Mouse (Mus musculus) CD8-positive naive resting alpha-beta T cell, adult 2 months (primary cell): Measurements from ENCODE around the gene Cdk5rap3.

Experiments used
- DNase-seq, 2 experiments: peaks; one replicate each; pipeline ENCODE4 v3.0.0; 2022; ENCODE audit warnings: low read depth in 2 of 2, low spot score in 2 of 2

Cdk5rap3 gene

GRCm38 (mm10) chr11:96934921-96935356, 18.6 kb upstream of the Cdk5rap3 start:
- DNase-seq, result peak in 1 of 2 experiments; percentile 18

GRCm38 (mm10) chr11:96933562-96934276, 17.4 kb upstream of the Cdk5rap3 start:
- no peak for DNase-seq

GRCm38 (mm10) chr11:96931327-96932062, 15.2 kb upstream of the Cdk5rap3 start:
- no peak for DNase-seq

GRCm38 (mm10) chr11:96929766-96930331, 13.6 kb upstream of the Cdk5rap3 start:
- DNase-seq, result no peak

- no peak for DNase-seq
These were observed 12.9 kb upstream of the Cdk5rap3 start for GRCm38 (mm10) chr11:96929096-96929765.

DNA sequence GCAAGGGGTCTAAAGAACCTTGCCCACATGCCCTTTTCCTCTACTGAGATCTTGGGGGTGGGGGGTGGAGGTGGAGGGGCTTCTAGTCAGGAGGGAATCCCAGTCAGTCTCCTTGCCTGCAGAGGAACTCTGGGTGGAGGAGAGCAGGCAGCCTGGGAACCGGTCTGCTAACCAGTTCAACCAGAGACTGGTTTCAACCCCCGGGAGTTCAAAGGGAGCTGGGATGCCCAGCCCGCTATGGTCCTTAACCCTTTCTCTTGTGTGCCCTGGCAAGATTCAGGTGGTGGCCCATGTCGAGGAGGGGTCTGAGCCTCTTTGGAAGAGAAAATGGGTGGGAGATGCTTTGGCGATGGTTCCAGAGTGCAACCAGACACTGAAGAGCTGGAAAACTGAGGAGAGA, 12.4 kb upstream of the Cdk5rap3 start:
- no peak for DNase-seq

GRCm38 (mm10) chr11:96928088-96928487, 11.8 kb upstream of the Cdk5rap3 start, which contains the start of gene Prr15l:
TSS of gene Prr15l (plus strand) at chr11:96928104.
- DNase-seq, result no peak

GRCm38 (mm10) chr11:96926587-96926986, 10.3 kb upstream of the Cdk5rap3 start:
- no peak for DNase-seq

GRCm38 (mm10) chr11:96925469-96926148, 9.3 kb upstream of the Cdk5rap3 start:
- DNase-seq, result no peak

DNA sequence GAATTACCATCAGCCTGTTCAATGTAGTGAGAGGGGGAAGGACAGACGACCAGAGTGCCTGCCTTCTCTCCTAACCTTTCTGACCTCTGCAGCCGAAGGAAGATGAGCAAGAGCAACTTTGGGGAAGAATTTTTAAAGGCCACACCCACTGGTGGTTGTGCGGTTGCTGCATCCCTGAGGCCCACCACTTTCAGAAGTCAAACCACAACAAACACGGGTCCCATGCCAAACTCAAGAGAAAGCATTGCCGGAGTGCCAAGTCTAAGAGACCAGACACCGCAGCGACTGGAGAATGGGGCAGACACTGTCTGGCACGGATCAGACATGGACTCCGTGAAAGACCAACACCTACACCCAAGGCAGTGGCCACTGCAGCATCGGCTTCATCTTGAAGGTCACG, 8.6 kb upstream of the Cdk5rap3 start:
- DNase-seq, result peak in 1 of 2 experiments; percentile 7

DNA sequence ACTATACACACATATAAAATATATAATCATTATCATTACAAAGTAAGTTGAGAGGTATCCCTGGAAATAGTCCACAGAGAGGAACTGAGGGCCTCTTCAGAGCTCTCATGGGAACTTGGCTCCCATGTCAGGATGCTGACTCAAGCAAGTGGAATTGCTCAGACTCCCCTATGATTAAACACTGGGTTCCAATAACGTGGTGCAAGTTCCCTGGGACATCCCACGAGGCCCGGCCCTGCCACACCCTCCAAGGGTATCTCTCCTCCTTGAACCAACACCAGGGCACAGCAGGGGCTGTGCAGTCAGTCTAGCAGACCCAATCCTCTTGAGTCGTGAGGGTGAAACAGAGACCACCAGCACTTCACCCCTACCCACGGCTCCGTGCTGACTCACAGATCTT, 2.7 kb upstream of the Cdk5rap3 start:
- no peak for DNase-seq

DNA sequence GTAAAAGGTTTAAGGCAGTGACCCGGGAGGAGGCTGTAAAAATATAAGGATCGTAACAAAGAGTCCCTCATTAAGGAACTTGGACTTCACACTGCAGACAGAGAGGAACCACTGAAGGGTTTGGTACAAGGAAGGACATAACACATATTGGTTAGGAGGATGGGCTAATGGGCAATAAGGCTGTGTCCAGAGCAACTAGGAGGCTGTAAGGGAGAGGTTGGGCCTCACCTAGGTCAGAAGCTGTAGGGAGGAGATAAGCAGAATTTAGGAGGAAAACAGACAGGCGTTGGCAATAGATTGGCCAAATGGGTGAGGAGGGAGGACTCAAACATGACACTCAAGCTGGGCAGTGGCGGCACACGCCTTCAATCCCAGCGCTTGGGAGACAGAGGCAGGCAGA, 1.1 kb upstream of the Cdk5rap3 start:
- no peak for DNase-seq

- no peak for DNase-seq
These were observed 645 bp upstream of the Cdk5rap3 start for GRCm38 (mm10) chr11:96916885-96917396.

GRCm38 (mm10) chr11:96912682-96913081, 3.6 kb downstream of the Cdk5rap3 start:
- peak in 1 of 2 experiments; percentile 7 for DNase-seq

- DNase-seq, result peak; percentile 57 to 73
These were observed 6.3 kb downstream of the Cdk5rap3 start for GRCm38 (mm10) chr11:96910003-96910402.

DNA sequence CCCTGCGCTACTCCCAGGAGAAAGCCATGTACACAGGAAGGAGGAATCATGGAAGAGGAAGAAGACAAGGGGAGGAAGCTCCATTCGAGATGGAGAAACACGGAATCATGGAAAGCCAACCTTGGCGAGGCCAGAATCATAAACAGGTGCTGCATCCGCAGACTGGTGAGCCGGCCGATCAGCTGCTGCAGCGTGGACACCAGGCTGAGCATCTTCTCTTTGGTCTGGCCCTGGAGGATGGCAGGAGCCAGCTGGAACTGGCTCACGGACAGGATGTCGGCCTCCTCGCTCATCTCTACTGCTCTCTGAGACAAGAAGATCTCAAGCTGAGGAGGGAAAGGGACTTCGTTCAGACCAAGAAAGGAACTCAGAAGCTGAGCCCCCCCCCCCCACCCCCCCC, 7.7 kb downstream of the Cdk5rap3 start:
- no peak for DNase-seq

- DNase-seq, result no peak
These were observed 9.7 kb downstream of the Cdk5rap3 start for GRCm38 (mm10) chr11:96906431-96907161.

DNA sequence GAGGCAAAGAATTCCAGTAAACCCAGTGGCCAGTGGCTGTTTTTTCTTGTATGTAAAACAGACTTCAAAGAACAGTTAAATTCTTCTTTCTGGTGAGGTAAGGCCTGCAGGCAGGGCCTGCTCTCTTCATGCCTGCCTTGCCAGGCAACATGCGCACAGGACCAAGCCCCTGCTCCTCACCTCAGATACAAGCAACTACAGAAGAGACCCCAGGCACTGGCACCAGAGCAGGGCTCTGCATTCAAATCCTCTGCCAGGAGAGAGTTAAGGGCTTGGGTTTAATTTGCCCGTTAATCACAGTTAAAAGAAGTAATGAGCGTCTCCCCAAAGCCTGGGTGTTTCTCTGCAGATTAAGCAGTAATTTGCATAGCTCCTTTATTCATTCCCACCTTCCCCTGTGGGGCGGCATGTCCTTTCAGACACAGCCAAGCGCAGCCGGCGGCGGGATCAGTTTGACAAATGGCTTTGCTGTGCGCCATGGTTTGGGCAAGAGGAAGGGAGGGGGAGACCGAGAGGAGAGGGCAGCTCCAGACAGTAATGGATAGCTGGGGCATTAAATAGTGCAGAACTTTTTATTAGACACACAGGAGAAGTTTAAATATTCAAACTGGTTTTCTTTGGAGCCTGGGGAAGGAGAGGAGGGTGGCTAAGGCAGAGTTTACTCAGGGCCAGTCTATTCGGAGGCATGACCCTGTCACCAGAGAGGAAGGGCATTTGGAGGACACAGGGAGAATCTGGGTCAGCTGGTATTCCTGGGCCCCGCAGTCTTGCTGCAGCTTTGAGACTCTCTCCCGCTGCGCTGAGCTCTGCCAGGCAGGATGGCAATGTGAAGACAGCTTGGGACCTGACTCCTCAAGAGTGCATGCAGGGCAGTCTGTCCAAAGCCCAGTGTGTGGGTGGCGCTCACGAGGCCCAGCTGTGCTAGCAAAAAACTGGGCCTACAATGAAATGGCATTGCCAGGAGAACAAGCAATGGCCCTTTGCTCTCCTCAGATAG, 13.4 kb downstream of the Cdk5rap3 start:
- no peak for DNase-seq

- no peak for DNase-seq
These were observed 15.0 kb downstream of the Cdk5rap3 start for GRCm38 (mm10) chr11:96901332-96901731.
